Mouse (Mus musculus) midbrain, embryonic 14.5 days (tissue): ENCODE measurements at regions not wholly inside any gene's neighbourhood (a gene's known extent, or its start where the extent isn't known, plus 50 kb on each side); places are given as distances from the start of the nearest gene placed in this dataset.

Experiments
- ATAC-seq: fragments of 200-750 bp; cut with Nextera tagmentation; 2 replicates; pipeline ENCODE4 v1.8.0; 2017; ENCODE audit warnings: moderate number of reproducible peaks, moderate library complexity; ENCODE audit not compliant: low FRiP score, low TSS enrichment
- DNase-seq: peaks from one replicate; pipeline ENCODE4 v3.0.0-alpha.2; 2015
- H3K27ac ChIP-seq: fragments of 300-500 bp; sonication (generic); replicated peaks from 2 replicates; pipeline ENCODE4 v1.5.1; 2014; ENCODE audit warnings: mild to moderate bottlenecking, low read depth, low read length, moderate library complexity
- H3K27me3 ChIP-seq: fragments of 300-500 bp; sonication (generic); 2 replicates; pipeline ENCODE4 v1.6.1; 2014; ENCODE audit warnings: low read length, control low read depth, mixed read lengths; ENCODE audit not compliant: control insufficient read depth, insufficient read depth
- H3K36me3 ChIP-seq: fragments of 300-500 bp; sonication (generic); 2 replicates; pipeline ENCODE4 v1.6.1; 2014; ENCODE audit warnings: low read length, control low read depth; ENCODE audit not compliant: control insufficient read depth, insufficient read depth
- H3K4me1 ChIP-seq: fragments of 300-500 bp; sonication (generic); 2 replicates; pipeline ENCODE4 v1.6.1; 2014; ENCODE audit warnings: mild to moderate bottlenecking, antibody characterized with exemption, low read length, control low read depth; ENCODE audit not compliant: control insufficient read depth, insufficient read depth
- H3K4me2 ChIP-seq: fragments of 300-500 bp; sonication (generic); 2 replicates; pipeline ENCODE4 v1.6.1; 2014; ENCODE audit warnings: mild to moderate bottlenecking, low read length, moderate library complexity
- H3K4me3 ChIP-seq: fragments of 300-500 bp; sonication (generic); replicated peaks from 2 replicates; pipeline ENCODE4 v1.5.1; 2014; ENCODE audit warnings: low read depth, low read length
- H3K9ac ChIP-seq: fragments of 300-500 bp; sonication (generic); replicated peaks from 2 replicates; pipeline ENCODE4 v1.6.1; 2014; ENCODE audit warnings: mild to moderate bottlenecking, low read length, moderate library complexity
- H3K9me3 ChIP-seq: fragments of 300-500 bp; sonication (generic); 2 replicates; pipeline ENCODE4 v1.6.1; 2016; ENCODE audit warnings: low read length, control low read depth, mixed read lengths; ENCODE audit not compliant: control insufficient read depth
- WGBS: fragments of 180-500 bp; shearing (Covaris S2); extraction: QIAGEN DNeasy Blood & Tissue Kit; methylation state at CpG from one replicate; pipeline ENCODE4 v1.1.7; 2014; 5-methylcytosine and 5-hydroxymethylcytosine counted together

GRCm38 (mm10) chr5:118876586-118877312 lies 316.3 kb downstream of the Med13l start:
- H3K36me3 ChIP-seq = no peaks in the 10 kb centered on the region
- H3K4me1 ChIP-seq = no peaks in the 10 kb centered on the region
- no peak overlapping the region for H3K4me3 ChIP-seq
- no peak overlapping the region for H3K9ac ChIP-seq
- peak; percentile 26 for DNase-seq
- 11% methylated on average over 18 of the region's 18 CpGs for WGBS
- no peak overlapping the region for H3K27ac ChIP-seq
- no peaks in the 10 kb centered on the region for H3K9me3 ChIP-seq
- ATAC-seq = no peak
- peaks cover 48% of the 10 kb centered on the region for H3K27me3 ChIP-seq
- H3K4me2 ChIP-seq = peak overlapping the region; percentile 34

DNA sequence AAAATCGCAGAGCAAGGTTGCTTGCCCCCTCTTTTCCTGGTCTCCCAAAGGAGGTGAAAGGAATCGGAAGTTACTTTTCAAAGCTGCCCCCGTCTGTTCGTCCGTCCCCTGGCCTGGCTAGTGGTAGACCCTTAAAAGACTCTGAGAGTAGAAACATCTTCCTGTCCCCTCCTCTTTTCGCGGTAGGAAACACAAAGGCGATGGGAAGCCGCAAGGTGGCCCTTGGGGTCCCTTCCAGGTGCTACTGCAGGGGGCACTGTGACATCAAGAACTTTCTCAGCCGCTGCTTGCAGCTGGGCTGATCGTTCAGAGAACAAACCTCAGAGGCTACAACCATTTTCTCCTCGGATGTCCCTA lies 316.8 kb downstream of the Med13l start:
- ATAC-seq = no peak
- peak; percentile 79 for DNase-seq
- H3K27me3 ChIP-seq = peaks cover 48% of the 10 kb centered on the region
- no peaks in the 10 kb centered on the region for H3K9me3 ChIP-seq
- no peak overlapping the region for H3K4me3 ChIP-seq
- H3K36me3 ChIP-seq = no peaks in the 10 kb centered on the region
- H3K9ac ChIP-seq = no peak overlapping the region
- no peaks in the 10 kb centered on the region for H3K4me1 ChIP-seq
- peak overlapping the region; percentile 34 for H3K4me2 ChIP-seq
- under 1% methylated on average over 12 of the region's 12 CpGs for WGBS
- no peak overlapping the region for H3K27ac ChIP-seq

- no peak overlapping the region for H3K4me3 ChIP-seq
- no peak overlapping the region for H3K27ac ChIP-seq
- ATAC-seq (no peak), DNase-seq (no peak)
- H3K9me3 ChIP-seq = no peaks in the 10 kb centered on the region
- no peaks in the 10 kb centered on the region for H3K4me1 ChIP-seq
- 27% methylated on average over 9 of the region's 10 CpGs for WGBS
- H3K4me2 ChIP-seq = no peak overlapping the region
- peaks cover 48% of the 10 kb centered on the region for H3K27me3 ChIP-seq
- no peak overlapping the region for H3K9ac ChIP-seq
- no peaks in the 10 kb centered on the region for H3K36me3 ChIP-seq
Observed at GRCm38 (mm10) chr5:118877831-118878230, 317.4 kb downstream of the Med13l start.

- no peak overlapping the region for H3K4me2 ChIP-seq
- ATAC-seq = no peak
- DNase-seq = no peak
- no peak overlapping the region for H3K4me3 ChIP-seq
- no peak overlapping the region for H3K27ac ChIP-seq
- no peak overlapping the region for H3K9ac ChIP-seq
- peaks cover 48% of the 10 kb centered on the region for H3K27me3 ChIP-seq
- no peaks in the 10 kb centered on the region for H3K9me3 ChIP-seq
- no peaks in the 10 kb centered on the region for H3K36me3 ChIP-seq
- WGBS = 39% methylated on average over 10 of the region's 10 CpGs
- no peaks in the 10 kb centered on the region for H3K4me1 ChIP-seq
Observed at GRCm38 (mm10) chr5:118878722-118879121, 318.2 kb downstream of the Med13l start.

GRCm38 (mm10) chr5:118879808-118880478 lies 319.5 kb downstream of the Med13l start:
- no peak overlapping the region for H3K9ac ChIP-seq
- DNase-seq (peak; percentile 92), ATAC-seq (peak; percentile 31; the same call in 1 of the 2 replicates)
- no peaks in the 10 kb centered on the region for H3K36me3 ChIP-seq
- H3K4me3 ChIP-seq = no peak overlapping the region
- H3K4me2 ChIP-seq = no peak overlapping the region
- H3K9me3 ChIP-seq = no peaks in the 10 kb centered on the region
- 0 out of 2 replicates have a peak overlapping the region, but pooled peaks have one; percentile 13 for H3K27ac ChIP-seq
- WGBS = 24% methylated on average over 13 of the region's 13 CpGs
- H3K27me3 ChIP-seq = peaks cover 44% of the 10 kb centered on the region
- H3K4me1 ChIP-seq = no peaks in the 10 kb centered on the region

DNA sequence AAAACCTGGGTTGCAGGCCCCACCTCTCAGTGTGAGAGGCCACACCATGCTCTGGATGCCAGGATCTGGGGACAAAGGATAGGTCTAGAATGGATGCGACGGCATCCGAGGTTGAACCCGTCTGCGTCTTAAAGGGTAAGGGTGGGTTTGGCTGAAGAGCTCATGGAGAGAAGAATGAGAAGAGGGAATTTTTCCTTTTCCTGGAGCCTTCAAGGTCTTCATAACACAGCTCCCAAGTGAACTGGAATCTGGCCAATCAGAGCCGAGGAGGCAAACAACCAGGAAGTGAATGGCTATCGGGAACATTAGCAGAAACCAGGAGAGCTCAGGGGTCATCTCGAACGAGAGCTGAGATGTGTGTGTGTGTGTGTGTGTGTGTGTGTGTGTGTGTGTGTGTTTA lies 320.1 kb downstream of the Med13l start:
- no peak for ATAC-seq
- H3K9me3 ChIP-seq = no peaks in the 10 kb centered on the region
- 0 out of 2 replicates have a peak overlapping the region, but pooled peaks have one; percentile 13 for H3K27ac ChIP-seq
- DNase-seq = peak; percentile 24
- no peak overlapping the region for H3K4me3 ChIP-seq
- no peak overlapping the region for H3K9ac ChIP-seq
- no peaks in the 10 kb centered on the region for H3K36me3 ChIP-seq
- H3K4me2 ChIP-seq = no peak overlapping the region
- no peaks in the 10 kb centered on the region for H3K4me1 ChIP-seq
- H3K27me3 ChIP-seq = peaks cover 38% of the 10 kb centered on the region
- WGBS = 77% methylated on average over 9 of the region's 9 CpGs

DNA sequence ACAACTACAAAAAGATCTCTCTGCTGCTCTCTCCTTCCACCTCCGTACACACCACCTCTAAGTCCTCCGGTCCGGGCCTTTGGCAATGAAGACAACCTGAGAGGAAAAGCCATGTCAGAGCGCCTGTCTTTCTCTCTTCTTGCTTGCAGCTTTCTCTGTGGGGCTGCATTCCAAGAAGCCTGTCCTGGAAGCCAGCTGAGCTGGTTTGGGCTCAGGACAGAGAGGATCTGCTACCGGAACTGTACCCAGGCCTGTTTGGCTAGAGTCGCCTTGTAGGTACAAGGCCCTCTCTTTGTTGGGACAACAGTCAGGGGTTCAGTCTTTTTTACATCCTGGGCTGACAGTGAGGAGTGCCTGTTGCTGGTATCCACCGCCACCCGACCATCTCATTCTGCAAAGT lies 321.4 kb downstream of the Med13l start:
- Histone ChIP-seq H3K9ac (no peak overlapping the region), H3K9me3 (no peaks in the 10 kb centered on the region), H3K4me1 (no peaks in the 10 kb centered on the region), H3K27ac (no peak overlapping the region), H3K36me3 (no peaks in the 10 kb centered on the region), H3K27me3 (peaks cover 28% of the 10 kb centered on the region), H3K4me2 (no peak overlapping the region), H3K4me3 (no peak overlapping the region)
- WGBS = 96% methylated on average over 8 of the region's 8 CpGs
- ATAC-seq (no peak), DNase-seq (no peak)

- H3K9me3 ChIP-seq = no peaks in the 10 kb centered on the region
- H3K4me3 ChIP-seq = no peak overlapping the region
- no peak overlapping the region for H3K27ac ChIP-seq
- no peak for DNase-seq
- no peaks in the 10 kb centered on the region for H3K27me3 ChIP-seq
- H3K36me3 ChIP-seq = no peaks in the 10 kb centered on the region
- H3K4me1 ChIP-seq = no peaks in the 10 kb centered on the region
- no peak for ATAC-seq
- no peak overlapping the region for H3K9ac ChIP-seq
- WGBS = 90% methylated on average over 11 of the region's 11 CpGs
- H3K4me2 ChIP-seq = no peak overlapping the region
Observed at GRCm38 (mm10) chr5:118888131-118888530, 327.7 kb downstream of the Med13l start.

DNA sequence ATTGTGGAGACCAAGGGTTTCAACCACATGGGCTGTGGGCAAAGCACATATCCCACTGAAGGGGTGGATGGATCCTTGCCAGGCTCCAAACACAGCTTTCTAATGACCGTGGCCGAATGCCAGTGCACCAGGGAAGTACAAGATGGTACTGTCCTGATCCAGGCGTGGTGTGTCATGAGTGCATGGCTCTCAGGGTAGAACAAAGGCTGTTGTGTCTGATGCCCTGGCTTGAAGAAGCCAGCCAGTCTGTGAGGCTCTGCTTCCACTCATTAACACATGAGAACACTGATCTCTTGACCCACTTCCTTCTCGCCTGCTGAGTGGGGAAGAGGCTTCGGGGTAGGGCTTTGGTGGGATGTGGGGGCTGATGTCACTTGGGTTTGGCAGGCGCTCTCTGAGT lies 330.7 kb downstream of the Med13l start:
- Histone ChIP-seq H3K4me3 (no peak overlapping the region), H3K27ac (no peak overlapping the region), H3K9ac (no peak overlapping the region), H3K36me3 (no peaks in the 10 kb centered on the region), H3K4me1 (no peaks in the 10 kb centered on the region), H3K9me3 (no peaks in the 10 kb centered on the region), H3K27me3 (no peaks in the 10 kb centered on the region), H3K4me2 (no peak overlapping the region)
- no peak for ATAC-seq
- WGBS = 71% methylated on average over 6 of the region's 6 CpGs
- peak; percentile 60 for DNase-seq
